Mouse (Mus musculus): ENCODE data around the gene Mvk.

Gene Mvk

GRCm38 (mm10) chr5:114509461-114509860, 65.4 kb downstream of the Mvk start:
- CTCF ChIA-PET = no interaction called here
